Mouse (Mus musculus) myocyte (in vitro differentiated cells): Measurements from ENCODE around the gene Gm21836.
"Not testable (repeated sequence)": the region's sequence is repeated elsewhere in the genome, so short reads cannot be mapped to it uniquely, and the experiment has no call there.

Source experiments
- CEBPB ChIP-seq: IDR thresholded peaks from 2 replicates; pipeline ENCODE4 v1.6.1; 2011; ENCODE audit warnings: mild to moderate bottlenecking, moderate library complexity; ENCODE audit not compliant: poor library complexity, insufficient read depth, severe bottlenecking
- E2F4 ChIP-seq: IDR thresholded peaks from one replicate; pipeline ENCODE4 v1.6.1; 2011; ENCODE audit warnings: mild to moderate bottlenecking, control low read depth, moderate library complexity; ENCODE audit not compliant: insufficient read depth
- MAX ChIP-seq: IDR thresholded peaks from one replicate; pipeline ENCODE4 v1.6.1; 2011; ENCODE audit warnings: low read depth, mild to moderate bottlenecking, control low read depth
- MYOD1 ChIP-seq, 3 experiments: IDR thresholded peaks; one replicate each; pipeline ENCODE4 v1.6.1; 2011; ENCODE audit warnings: control low read depth in 2 of 3, low read depth in 2 of 3, mild to moderate bottlenecking in 2 of 3, moderate library complexity in 1 of 3; ENCODE audit not compliant: insufficient read length in 2 of 3, control insufficient read depth in 1 of 3
- MYOG ChIP-seq, 3 experiments: IDR thresholded peaks; one replicate each; pipeline ENCODE4 v1.6.1; 2011; ENCODE audit warnings: control low read depth in 2 of 3, low read depth in 2 of 3, mild to moderate bottlenecking in 2 of 3; ENCODE audit not compliant: insufficient read length in 2 of 3, control insufficient read depth in 1 of 3, insufficient read depth in 1 of 3
- POLR2A ChIP-seq: IDR thresholded peaks from one replicate; pipeline ENCODE4 v1.6.1; 2011; ENCODE audit warnings: low read depth, mild to moderate bottlenecking, control low read depth, moderate library complexity; ENCODE audit not compliant: insufficient read length
- POLR2AphosphoS2 ChIP-seq: IDR thresholded peaks from one replicate; pipeline ENCODE4 v1.6.1; 2011; ENCODE audit warnings: low read depth, control low read depth; ENCODE audit not compliant: insufficient read length
- REST ChIP-seq: IDR thresholded peaks from one replicate; pipeline ENCODE4 v1.6.1; 2011; ENCODE audit warnings: mild to moderate bottlenecking, control low read depth, moderate library complexity; ENCODE audit not compliant: insufficient read depth, insufficient read length
- SRF ChIP-seq: IDR thresholded peaks from one replicate; pipeline ENCODE4 v1.6.1; 2011; ENCODE audit warnings: low read depth; ENCODE audit not compliant: control insufficient read depth, insufficient read length
- TCF12 ChIP-seq: IDR thresholded peaks from one replicate; pipeline ENCODE4 v1.6.1; 2011; ENCODE audit warnings: mild to moderate bottlenecking, control low read depth; ENCODE audit not compliant: poor library complexity, insufficient read depth, severe bottlenecking
- TCF3 ChIP-seq: IDR thresholded peaks from one replicate; pipeline ENCODE4 v1.6.1; 2011; ENCODE audit warnings: low read depth, control low read depth; ENCODE audit not compliant: insufficient read length
- USF1 ChIP-seq: IDR thresholded peaks from one replicate; pipeline ENCODE4 v1.6.1; 2011; ENCODE audit warnings: low read depth, mild to moderate bottlenecking, control low read depth, moderate library complexity

DNA sequence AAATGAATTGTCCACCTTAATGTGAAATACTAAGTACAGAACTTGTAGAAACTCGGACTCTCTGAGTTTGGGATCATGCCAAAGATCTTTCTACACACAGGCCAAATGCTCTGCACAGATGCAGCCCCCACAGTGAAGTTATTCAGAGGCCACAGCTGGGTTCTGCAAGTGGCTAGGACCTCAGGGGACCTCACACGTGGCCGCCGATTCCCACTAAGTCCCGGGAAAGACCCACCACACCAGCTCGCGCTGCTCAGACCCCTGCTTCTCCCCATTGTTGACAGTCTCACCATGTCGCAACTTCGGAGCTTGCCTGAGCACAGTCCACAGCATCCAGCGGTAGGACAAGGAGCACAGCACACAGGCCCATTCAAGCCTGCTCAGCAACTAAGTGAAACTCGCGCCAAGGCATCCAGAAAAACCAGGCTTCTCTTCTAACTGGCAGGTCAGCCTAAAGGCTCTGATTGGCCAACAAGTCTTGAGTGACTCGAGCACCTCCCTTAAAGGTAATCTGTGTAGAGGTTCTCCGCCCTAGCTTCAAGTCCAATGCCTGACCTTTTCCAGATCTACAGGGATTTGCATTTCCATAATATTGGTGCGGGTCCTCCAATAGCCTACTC lies 13.1 kb downstream of the Gm21836 start:
- TF ChIP-seq POLR2AphosphoS2; POLR2A; MAX; USF1; E2F4; MYOD1 (IDR thresholded peaks at IDR 0.05; ENCODE audit: control insufficient read depth in 1 of 3, insufficient read length in 2 of 3, low read depth in 2 of 3); MYOG (IDR thresholded peaks at IDR 0.05; ENCODE audit: control insufficient read depth in 1 of 3, insufficient read depth in 1 of 3, insufficient read length in 2 of 3, low read depth in 2 of 3); SRF; TCF12; REST; CEBPB; TCF3: not testable (repeated sequence)
